Mouse (Mus musculus): ENCODE results near the gene Pfas. TPM values are rescaled to one million over a fixed set of nuclear protein-coding genes. Genes with fewer than 3 reads are reported as not detected.
A peak's percentile ranks its signal among the peaks of the same experiment; 100 is the strongest.
"Not testable (repeated sequence)": the region's sequence is repeated elsewhere in the genome, so short reads cannot be mapped to it uniquely, and the experiment has no call there.

The Pfas gene
- polyA plus RNA-seq, 1 experiment from 2014 or later = 34.7 TPM

DNA sequence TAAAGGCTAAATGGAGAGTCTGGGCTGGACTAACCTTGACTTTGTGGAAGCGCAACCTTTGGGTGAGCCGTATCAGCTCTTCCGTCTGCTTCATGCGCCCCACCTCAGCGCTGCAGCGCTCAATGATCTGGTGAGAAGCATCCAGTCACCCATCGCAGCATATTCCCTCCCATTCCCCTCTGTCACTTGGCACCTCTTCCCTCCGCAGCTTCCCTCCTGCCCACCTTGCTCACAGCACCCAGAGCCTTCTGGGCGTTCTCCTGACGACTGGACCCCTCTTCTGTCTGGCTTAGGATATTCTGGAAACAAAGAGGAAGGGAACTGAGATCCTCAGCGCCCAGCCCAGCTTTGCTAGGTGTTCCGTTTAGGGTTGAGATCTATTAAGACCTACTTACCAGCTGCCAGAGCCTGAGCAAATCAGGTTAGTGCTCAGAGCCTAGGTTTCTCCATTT lies 60.7 kb downstream of the Pfas start:
- Histone ChIP-seq H3K27ac (replicated peaks) (peak overlapping the region; percentile 46), H3K36me3 (no peaks in the 10 kb centered on the region), H3K4me1 (peaks cover 4% of the 10 kb centered on the region; the same call in 1 of the 2 replicates), H3K9ac (replicated peaks) (no peak overlapping the region), H3K9me3 (no peaks in the 10 kb centered on the region), H3K4me3 (peak overlapping the region; percentile 27), H3K4me2 (replicated peaks) (peak overlapping the region; percentile 38), H3K27me3 (peaks cover 42% of the 10 kb centered on the region)
- no peak for ATAC-seq (ENCODE audit: low FRiP score, low read depth)
- WGBS = 7% methylated on average over 12 of the region's 12 CpGs

- Histone ChIP-seq H3K4me1 (peaks cover 4% of the 10 kb centered on the region; the same call in 1 of the 2 replicates), H3K27me3 (peaks cover 36% of the 10 kb centered on the region), H3K4me3 (peak overlapping the region; percentile 27), H3K27ac (replicated peaks) (peak overlapping the region; percentile 46; the same call in 1 of the 2 replicates), H3K36me3 (no peaks in the 10 kb centered on the region), H3K4me2 (replicated peaks) (peak overlapping the region; percentile 38), H3K9me3 (no peaks in the 10 kb centered on the region), H3K9ac (replicated peaks) (peak overlapping the region; percentile 31; the same call in 1 of the 2 replicates)
- ATAC-seq (ENCODE audit: low FRiP score, low read depth) = no peak
- WGBS = 15% methylated on average over 16 of the region's 16 CpGs
These were observed 61.3 kb downstream of the Pfas start for GRCm38 (mm10) chr11:68946806-68947440.

- Histone ChIP-seq H3K4me1 (peaks cover 4% of the 10 kb centered on the region; the same call in 1 of the 2 replicates), H3K9me3 (no peaks in the 10 kb centered on the region), H3K4me2 (replicated peaks) (no peak overlapping the region), H3K27me3 (peaks cover 27% of the 10 kb centered on the region), H3K4me3 (no peak overlapping the region), H3K9ac (replicated peaks) (no peak overlapping the region), H3K27ac (replicated peaks) (no peak overlapping the region), H3K36me3 (no peaks in the 10 kb centered on the region)
- no peak for ATAC-seq (ENCODE audit: low FRiP score, low read depth)
- WGBS = 87% methylated on average over 4 of the region's 4 CpGs
These were observed 62.3 kb downstream of the Pfas start for GRCm38 (mm10) chr11:68946001-68946400.

DNA sequence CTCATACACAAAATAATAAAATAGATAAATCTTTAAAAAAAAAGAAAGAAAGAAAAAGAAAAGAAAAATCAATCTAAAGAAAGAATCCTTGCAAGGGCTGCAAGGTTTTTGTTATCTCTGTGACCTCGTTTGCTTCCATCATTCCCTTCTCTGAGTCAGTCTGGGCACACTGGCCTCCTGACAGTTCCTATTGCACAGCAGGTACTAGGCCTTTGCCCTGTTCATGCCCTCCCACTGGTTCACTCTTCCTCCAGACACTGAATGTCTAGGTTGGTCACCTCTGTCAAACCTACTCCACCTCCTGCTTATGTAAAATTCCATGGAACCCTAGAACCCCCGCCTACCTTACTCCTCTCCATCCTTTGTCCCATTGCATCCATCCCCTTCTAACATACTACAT lies 63.0 kb downstream of the Pfas start:
- Histone ChIP-seq H3K36me3 (no peaks in the 10 kb centered on the region), H3K4me1 (peaks cover 9% of the 10 kb centered on the region), H3K4me2 (replicated peaks) (no peak overlapping the region), H3K9me3 (no peaks in the 10 kb centered on the region), H3K27ac (replicated peaks) (no peak overlapping the region), H3K27me3 (peaks cover 26% of the 10 kb centered on the region), H3K9ac (replicated peaks) (no peak overlapping the region), H3K4me3 (no peak overlapping the region)
- ATAC-seq (ENCODE audit: low FRiP score, low read depth) = no peak
- 64% methylated on average over 2 of the region's 2 CpGs for WGBS

DNA sequence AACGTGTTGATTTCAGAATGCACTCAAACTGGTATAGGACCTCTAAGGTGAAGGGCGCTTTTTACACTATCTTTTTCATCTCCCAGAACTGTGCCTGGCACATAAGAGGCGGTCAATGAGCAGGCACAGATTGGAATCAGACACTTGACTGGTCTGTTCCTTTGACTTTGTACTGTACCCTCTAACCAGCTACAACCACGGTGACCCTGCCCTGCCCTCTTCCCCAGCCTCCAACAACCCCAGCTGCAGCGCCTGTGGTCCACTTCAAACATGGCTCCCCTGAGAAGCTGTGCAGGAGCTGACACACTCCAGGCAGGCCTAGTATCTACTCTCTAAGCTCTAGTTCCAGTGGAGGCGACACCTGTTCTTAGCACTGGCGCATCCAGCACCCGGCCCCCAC lies 65.5 kb downstream of the Pfas start:
- peaks cover 9% of the 10 kb centered on the region for H3K4me1 ChIP-seq
- no peak for ATAC-seq (ENCODE audit: low FRiP score, low read depth)
- no peak overlapping the region for H3K4me2 ChIP-seq (replicated peaks)
- H3K36me3 ChIP-seq = no peaks in the 10 kb centered on the region
- H3K9ac ChIP-seq (replicated peaks) = no peak overlapping the region
- H3K4me3 ChIP-seq = no peak overlapping the region
- peaks cover 17% of the 10 kb centered on the region for H3K27me3 ChIP-seq
- WGBS = 89% methylated on average over 8 of the region's 8 CpGs
- H3K9me3 ChIP-seq = no peaks in the 10 kb centered on the region
- no peak overlapping the region for H3K27ac ChIP-seq (replicated peaks)

- Histone ChIP-seq H3K36me3 (no peaks in the 10 kb centered on the region), H3K9ac (replicated peaks) (peak overlapping the region; percentile 67), H3K4me3 (peak overlapping the region; percentile 50), H3K4me2 (replicated peaks) (peak overlapping the region; percentile 59), H3K27me3 (no peaks in the 10 kb centered on the region), H3K4me1 (peaks cover 5% of the 10 kb centered on the region), H3K9me3 (no peaks in the 10 kb centered on the region), H3K27ac (replicated peaks) (no peak overlapping the region)
- ATAC-seq (ENCODE audit: low FRiP score, low read depth) = no peak
- WGBS = 56% methylated on average over 4 of the region's 4 CpGs
These were observed 67.7 kb downstream of the Pfas start for GRCm38 (mm10) chr11:68940516-68940915.

GRCm38 (mm10) chr11:68939451-68940304 lies 68.6 kb downstream of the Pfas start:
- peak; percentile 99 for ATAC-seq (ENCODE audit: low FRiP score, low read depth)
- Histone ChIP-seq H3K27ac (replicated peaks) (peak overlapping the region; percentile 63), H3K4me3 (peak overlapping the region; percentile 50), H3K9me3 (no peaks in the 10 kb centered on the region), H3K4me1 (peaks cover 5% of the 10 kb centered on the region), H3K27me3 (no peaks in the 10 kb centered on the region), H3K36me3 (no peaks in the 10 kb centered on the region), H3K4me2 (replicated peaks) (peak overlapping the region; percentile 59), H3K9ac (replicated peaks) (peak overlapping the region; percentile 67)
- 4% methylated on average over 16 of the region's 16 CpGs for WGBS

GRCm38 (mm10) chr11:68936951-68937350 lies 71.3 kb downstream of the Pfas start:
- not testable (repeated sequence) for H3K9me3 ChIP-seq; H3K27me3 ChIP-seq; H3K4me3 ChIP-seq; H3K9ac ChIP-seq (replicated peaks); H3K4me1 ChIP-seq; ATAC-seq (ENCODE audit: low FRiP score, low read depth); H3K4me2 ChIP-seq (replicated peaks); H3K27ac ChIP-seq (replicated peaks); H3K36me3 ChIP-seq
- WGBS = 86% methylated on average over 4 of the region's 4 CpGs

Small RNA genes within 50 kb of the gene (microRNA-seq; reads per million reads assigned to microRNA genes)
- gene Mir3062 = 13.2 reads per million, percentile 30 among the genes with 10 or more reads in this experiment

Other genes starting within 250 kb of the Pfas start
- gene Ndel1, start 136.6 kb downstream of the Pfas start, polyA plus RNA-seq (2016; fragmentation: Nextera tagmentation; extraction: Ambion mirVana) = 60.4 and 65.3 TPM in 2 replicates
- gene Rnf222, start 119.9 kb downstream of the Pfas start, polyA plus RNA-seq (2016; fragmentation: Nextera tagmentation; extraction: Ambion mirVana) = 0.10 TPM in 1 of 2 replicates, not detected in the other
- gene Rpl26, start 106.9 kb downstream of the Pfas start, polyA plus RNA-seq (2016; fragmentation: Nextera tagmentation; extraction: Ambion mirVana) = 743 and 773 TPM in 2 replicates
- gene Odf4, start 81.4 kb downstream of the Pfas start, polyA plus RNA-seq (2016; fragmentation: Nextera tagmentation; extraction: Ambion mirVana) = 0.20 TPM in 1 of 2 replicates, not detected in the other
- gene Arhgef15, start 51.0 kb downstream of the Pfas start, polyA plus RNA-seq (2016; fragmentation: Nextera tagmentation; extraction: Ambion mirVana) = 5.9 and 6.7 TPM in 2 replicates
- 1.7 and 1.9 TPM in 2 replicates for gene Slc25a35, start 40.3 kb downstream of the Pfas start, polyA plus RNA-seq (2016; fragmentation: Nextera tagmentation; extraction: Ambion mirVana)
- gene Rangrf, start 33.3 kb downstream of the Pfas start, polyA plus RNA-seq (2016; fragmentation: Nextera tagmentation; extraction: Ambion mirVana) = 39.2 and 42.1 TPM in 2 replicates
- gene Ctc1, start 7.5 kb upstream of the Pfas start, polyA plus RNA-seq (2016; fragmentation: Nextera tagmentation; extraction: Ambion mirVana) = 72.4 and 77.1 TPM in 2 replicates
- 139 and 142 TPM in 2 replicates for gene Aurkb, start 37.2 kb upstream of the Pfas start, polyA plus RNA-seq (2016; fragmentation: Nextera tagmentation; extraction: Ambion mirVana)
- 13.3 and 16.3 TPM in 2 replicates for gene Borcs6, start 51.3 kb upstream of the Pfas start, polyA plus RNA-seq (2016; fragmentation: Nextera tagmentation; extraction: Ambion mirVana)
- gene Tmem107, start 62.3 kb upstream of the Pfas start, polyA plus RNA-seq (2016; fragmentation: Nextera tagmentation; extraction: Ambion mirVana) = 45.1 and 48.3 TPM in 2 replicates
- 123 and 131 TPM in 2 replicates for gene Vamp2, start 80.0 kb upstream of the Pfas start, polyA plus RNA-seq (2016; fragmentation: Nextera tagmentation; extraction: Ambion mirVana)
- gene Per1, start 86.8 kb upstream of the Pfas start, polyA plus RNA-seq (2016; fragmentation: Nextera tagmentation; extraction: Ambion mirVana) = 9.8 and 10.9 TPM in 2 replicates
- gene Hes7, start 111.9 kb upstream of the Pfas start, polyA plus RNA-seq (2016; fragmentation: Nextera tagmentation; extraction: Ambion mirVana) = 0.21 and 0.38 TPM in 2 replicates
- 0.18 and 0.29 TPM in 2 replicates for gene 9130213A22Rik, start 114.1 kb upstream of the Pfas start, polyA plus RNA-seq (2016; fragmentation: Nextera tagmentation; extraction: Ambion mirVana)
- 0.66 and 0.67 TPM in 2 replicates for gene Aloxe3, start 117.4 kb upstream of the Pfas start, polyA plus RNA-seq (2016; fragmentation: Nextera tagmentation; extraction: Ambion mirVana)
- 0.06 TPM in 1 of 2 replicates, not detected in the other for gene Alox12b, start 148.5 kb upstream of the Pfas start, polyA plus RNA-seq (2016; fragmentation: Nextera tagmentation; extraction: Ambion mirVana)
- gene Alox8, start 189.4 kb upstream of the Pfas start, polyA plus RNA-seq (2016; fragmentation: Nextera tagmentation; extraction: Ambion mirVana) = 0.13 TPM in 1 of 2 replicates, not detected in the other
- gene Gucy2e, start 228.6 kb upstream of the Pfas start, polyA plus RNA-seq (2016; fragmentation: Nextera tagmentation; extraction: Ambion mirVana) = 0.23 and 0.25 TPM in 2 replicates

Data from midbrain, embryonic 12.5 days (tissue).